23 mouse cellular contexts compared by ENCODE assay signal in the genomic region with DNA sequence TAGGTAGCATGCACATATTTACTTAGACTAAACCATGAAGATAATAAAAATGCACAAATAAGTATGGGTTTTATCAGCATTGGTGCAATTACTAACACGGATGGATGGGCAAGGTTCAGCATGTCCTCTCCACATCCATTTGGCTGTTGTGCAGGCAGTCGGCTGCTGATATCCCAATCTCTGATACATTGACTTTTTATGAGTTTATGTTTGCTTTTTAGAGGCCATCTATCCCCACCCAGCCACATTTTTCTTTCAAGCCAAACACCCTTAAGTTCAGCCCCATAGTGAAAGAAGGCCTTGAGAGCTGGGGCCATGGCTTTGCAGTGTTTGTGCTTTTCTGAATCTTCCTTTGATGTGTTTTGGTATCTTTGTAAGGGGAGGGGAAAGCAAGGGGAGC.
"Had no signal": no experiment of that assay in that cellular context is flagged by ENCODE, and none has a peak within 500 bp of the region (broad histone marks: within the 10 kb centered on the region; RNA-seq: fewer than 3 reads in every experiment).

No protein-coding gene starts in this region.

- H3K9me3 ChIP-seq: hindbrain, embryonic 13.5 days; hindbrain, embryonic 15.5 days; kidney, embryonic 15.5 days; limb, embryonic 13.5 days; limb, embryonic 15.5 days; liver, embryonic 12.5 days had no signal

- H3K36me3 ChIP-seq: liver, embryonic 12.5 days had no signal

- DNase-seq: forebrain, postnatal 0 days; gastrocnemius, postnatal 14 days; gastrocnemius, postnatal 36 days; heart, adult 11 months; heart, adult 2 months; heart, postnatal 36 days; kidney, adult 11 months; kidney, adult 2 months; kidney, adult 9 months; kidney, postnatal 14 days; kidney, postnatal 36 days; layer of hippocampus, adult 9-11 months; layer of hippocampus, postnatal 36 days; left cerebral cortex, postnatal 4 days had no signal

- H3K4me3 ChIP-seq: heart, adult 2 months; hindbrain, embryonic 13.5 days; hindbrain, embryonic 15.5 days; kidney, embryonic 15.5 days; limb, embryonic 13.5 days; limb, embryonic 15.5 days; liver, embryonic 12.5 days had no signal

- H3K4me1 ChIP-seq: hindbrain, embryonic 13.5 days; hindbrain, embryonic 15.5 days; kidney, embryonic 15.5 days; limb, embryonic 13.5 days; limb, embryonic 15.5 days; liver, embryonic 12.5 days had no signal

- H3K4me2 ChIP-seq: heart, embryonic 11.5 days; hindbrain, embryonic 13.5 days; hindbrain, embryonic 15.5 days; kidney, embryonic 15.5 days; limb, embryonic 13.5 days; limb, embryonic 15.5 days; liver, embryonic 12.5 days had no signal

- H3K27ac ChIP-seq: heart, adult 2 months; hindbrain, embryonic 13.5 days; hindbrain, embryonic 15.5 days; hindbrain, postnatal 0 days; kidney, embryonic 15.5 days; kidney, postnatal 0 days; limb, embryonic 13.5 days; limb, embryonic 15.5 days; liver, embryonic 12.5 days had no signal

- H3K27me3 ChIP-seq: hindbrain, embryonic 13.5 days; hindbrain, embryonic 15.5 days; kidney, embryonic 15.5 days; limb, embryonic 13.5 days; limb, embryonic 15.5 days; liver, embryonic 12.5 days had no signal

- H3K9ac ChIP-seq: forebrain, postnatal 0 days; hindbrain, embryonic 13.5 days; hindbrain, embryonic 15.5 days; kidney, embryonic 15.5 days; limb, embryonic 13.5 days; limb, embryonic 15.5 days; liver, embryonic 12.5 days had no signal

- ATAC-seq: forebrain, postnatal 0 days; hindbrain, postnatal 0 days; liver, embryonic 12.5 days had no signal
